Mouse (Mus musculus): Measurements from ENCODE around the gene Pnpla3.

DNA sequence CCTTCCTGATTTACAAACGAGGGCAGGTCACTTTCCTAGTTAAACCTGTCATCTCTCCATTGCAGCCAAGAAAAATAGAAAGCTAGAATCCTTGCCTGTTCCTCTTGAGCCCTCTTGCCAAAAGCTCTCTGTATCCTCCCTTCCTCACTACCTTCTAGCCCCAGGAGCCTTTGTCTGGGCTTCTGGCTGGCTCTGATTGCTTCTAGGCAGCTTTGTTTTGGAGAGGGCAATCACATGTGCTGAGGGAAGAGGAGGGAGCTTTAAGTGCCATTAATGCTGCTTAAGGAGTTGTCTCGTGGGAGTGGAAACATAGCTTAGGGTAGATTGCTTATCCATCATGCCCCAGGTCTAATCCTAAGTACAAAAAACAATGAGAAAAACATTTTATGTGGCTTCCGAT lies 27.5 kb upstream of the Pnpla3 start:
- TF ChIP-seq CTCF (IDR thresholded peaks at IDR 0.05) (no peak), EP300 (IDR thresholded peaks at IDR 0.05) (no peak)
